Mouse (Mus musculus) olfactory bulb, adult 2 months (tissue): ENCODE results near the gene Chrna7.

ENCODE experiments used
- CTCF ChIP-seq: fragments of 200-500 bp; IDR thresholded peaks from 2 replicates; pipeline ENCODE4 v1.5.1; 2012; ENCODE audit warnings: low read depth, mild to moderate bottlenecking, low read length, moderate library complexity; ENCODE audit not compliant: insufficient read depth
- POLR2A ChIP-seq: fragments of 200-500 bp; IDR thresholded peaks from 2 replicates; pipeline ENCODE4 v1.6.1; 2012; ENCODE audit warnings: mild to moderate bottlenecking, low read depth, low read length, moderate library complexity; ENCODE audit not compliant: insufficient read depth

DNA sequence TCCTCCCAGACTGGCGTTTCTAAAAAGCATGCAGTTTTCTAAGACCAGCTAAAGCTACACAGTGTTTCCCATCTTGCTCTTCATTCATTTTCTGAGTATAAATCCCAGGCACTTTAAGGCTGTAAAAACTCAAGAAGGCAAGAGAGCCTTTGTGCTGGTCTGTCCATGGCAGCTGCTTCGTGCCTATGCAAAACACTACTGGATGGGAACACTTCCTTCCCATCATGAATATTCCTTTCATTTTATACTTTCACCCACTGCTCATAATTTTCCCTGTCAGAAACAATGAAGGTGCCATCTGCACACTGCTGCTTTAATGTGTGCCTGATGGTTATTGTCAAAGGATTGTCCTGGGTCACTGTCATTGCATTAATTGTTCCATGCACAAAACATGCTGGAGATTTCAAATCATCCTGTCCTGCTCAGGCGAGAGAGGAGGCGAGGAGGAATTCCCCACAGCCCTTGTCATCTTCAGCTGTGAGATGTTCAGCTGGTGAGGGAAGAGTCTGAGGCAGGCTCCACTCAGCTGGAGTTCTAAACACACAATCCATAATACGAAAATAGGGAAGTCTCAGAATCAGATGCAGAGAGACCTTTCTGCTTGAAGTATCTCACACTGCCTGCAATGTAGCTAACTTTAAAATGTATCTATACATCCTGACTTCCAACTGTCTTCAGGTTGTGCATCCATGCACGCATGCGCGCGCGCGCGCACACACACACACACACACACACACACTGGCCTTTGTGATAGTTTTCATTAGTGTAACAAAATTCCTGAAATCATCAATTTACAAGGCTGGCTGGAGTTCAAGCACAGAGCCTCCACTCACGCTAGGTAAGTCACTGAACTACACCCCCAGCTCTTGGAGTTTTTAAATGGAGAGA, 22.5 kb downstream of the Chrna7 start:
- TF ChIP-seq CTCF (no peak), POLR2A (no peak)
